Mouse (Mus musculus) hindbrain, embryonic 16.5 days (tissue): ENCODE results near the gene Nqo2. TPM values are rescaled to one million over a fixed set of nuclear protein-coding genes. Genes with fewer than 3 reads are reported as not detected.

Experiments used
- ATAC-seq: fragments of 200-750 bp; cut with Nextera tagmentation; 2 replicates; pipeline ENCODE4 v1.8.0; 2017; ENCODE audit warnings: moderate TSS enrichment, moderate library complexity
- H3K27ac ChIP-seq: fragments of 300-500 bp; sonication (generic); 2 replicates; pipeline ENCODE4 v1.5.1; 2014; ENCODE audit warnings: low read depth, mild to moderate bottlenecking, control low read depth, low read length, moderate library complexity
- H3K27me3 ChIP-seq: fragments of 300-500 bp; sonication (generic); replicated peaks from 2 replicates; pipeline ENCODE4 v1.6.1; 2014; ENCODE audit warnings: low read length; ENCODE audit not compliant: control insufficient read depth, insufficient read depth
- H3K36me3 ChIP-seq: fragments of 300-500 bp; sonication (generic); 2 replicates; pipeline ENCODE4 v1.6.1; 2014; ENCODE audit warnings: mild to moderate bottlenecking, low read length, moderate library complexity, mixed read lengths; ENCODE audit not compliant: control insufficient read depth, insufficient read depth
- H3K4me1 ChIP-seq: fragments of 300-500 bp; sonication (generic); 2 replicates; pipeline ENCODE4 v1.6.1; 2014; ENCODE audit warnings: low read depth, low read length; ENCODE audit not compliant: control insufficient read depth, insufficient read depth
- H3K4me2 ChIP-seq: fragments of 300-500 bp; sonication (generic); 2 replicates; pipeline ENCODE4 v1.6.1; 2014; ENCODE audit warnings: mild to moderate bottlenecking, low read length, control low read depth, moderate library complexity
- H3K4me3 ChIP-seq: fragments of 300-500 bp; sonication (generic); 2 replicates; pipeline ENCODE4 v1.5.1; 2014; ENCODE audit warnings: mild to moderate bottlenecking, low read length, control low read depth, moderate library complexity
- H3K9ac ChIP-seq: fragments of 300-500 bp; sonication (generic); 2 replicates; pipeline ENCODE4 v1.6.1; 2014; ENCODE audit warnings: low read depth, mild to moderate bottlenecking, control low read depth, low read length, moderate library complexity
- H3K9me3 ChIP-seq: fragments of 300-500 bp; sonication (generic); 2 replicates; pipeline ENCODE4 v1.6.1; 2014; ENCODE audit warnings: mild to moderate bottlenecking, low read length, moderate library complexity; ENCODE audit not compliant: control insufficient read depth
- WGBS: fragments of 180-500 bp; shearing (Covaris S2); extraction: QIAGEN DNeasy Blood & Tissue Kit; methylation state at CpG from one replicate; pipeline ENCODE4 v1.1.7; 2014; 5-methylcytosine and 5-hydroxymethylcytosine counted together
- polyA plus RNA-seq: library from polyadenylated mRNA; unstranded; fragments of >200 nt; fragmentation: Nextera tagmentation; extraction: Ambion mirVana; gene quantifications from 2 replicates; pipeline ENCODE4 v1.2.1, GENCODE M21; 2015

The Nqo2 gene
- polyA plus RNA-seq, 1 experiment from 2014 or later = 11.7 TPM

DNA sequence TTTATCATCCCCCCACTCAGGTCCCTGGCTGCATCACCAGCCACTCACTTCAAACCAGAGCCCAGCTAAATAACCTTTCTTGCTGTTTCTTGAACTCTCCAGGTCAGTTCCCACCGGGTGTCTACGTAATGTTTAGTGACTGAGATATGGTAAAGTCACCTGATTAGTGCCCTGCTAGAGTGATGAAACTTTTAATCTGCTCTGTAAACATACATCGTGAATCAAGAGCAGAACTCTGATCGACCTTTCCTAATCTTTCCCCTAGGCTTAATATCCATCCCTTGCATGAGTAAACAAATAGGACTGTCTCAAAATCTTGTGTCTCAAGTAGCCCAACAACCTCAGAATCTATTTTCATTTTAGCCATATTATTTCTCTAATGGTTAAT is 1.5 kb downstream of the Nqo2 start:
- Histone ChIP-seq H3K9ac (no peak overlapping the region), H3K27me3 (no peaks in the 10 kb centered on the region), H3K27ac (no peak overlapping the region), H3K9me3 (no peaks in the 10 kb centered on the region), H3K4me3 (no peak overlapping the region), H3K4me2 (no peak overlapping the region), H3K36me3 (no peaks in the 10 kb centered on the region), H3K4me1 (peaks cover 2% of the 10 kb centered on the region; the same call in 1 of the 2 replicates)
- WGBS = 80% methylated on average over 4 of the region's 4 CpGs
- no peak for ATAC-seq

DNA sequence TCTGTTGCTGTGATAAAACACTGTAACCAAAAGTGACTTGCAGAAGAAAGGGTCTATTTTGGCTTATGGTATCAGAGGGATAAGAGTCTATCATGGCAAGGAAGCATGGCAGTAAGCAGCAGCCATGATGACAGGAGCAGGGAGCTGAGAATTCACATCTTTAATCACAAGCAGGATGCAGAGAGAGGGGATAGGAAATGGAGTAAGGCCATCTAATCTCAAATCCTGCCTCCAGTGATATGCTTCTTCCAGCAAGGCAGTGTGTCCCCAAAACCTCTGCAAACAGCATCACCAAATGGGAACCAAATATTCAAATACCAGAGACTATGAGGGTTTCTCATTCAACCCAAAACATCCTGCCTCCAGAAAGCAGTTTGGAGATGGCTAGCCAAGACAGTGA is 2.1 kb downstream of the Nqo2 start:
- no peak for ATAC-seq
- H3K27ac ChIP-seq = no peak overlapping the region
- no peaks in the 10 kb centered on the region for H3K36me3 ChIP-seq
- H3K27me3 ChIP-seq = no peaks in the 10 kb centered on the region
- no peaks in the 10 kb centered on the region for H3K9me3 ChIP-seq
- no peak overlapping the region for H3K4me2 ChIP-seq
- no peak overlapping the region for H3K4me3 ChIP-seq
- H3K9ac ChIP-seq = no peak overlapping the region
- H3K4me1 ChIP-seq = peaks cover 2% of the 10 kb centered on the region; the same call in 1 of the 2 replicates

DNA sequence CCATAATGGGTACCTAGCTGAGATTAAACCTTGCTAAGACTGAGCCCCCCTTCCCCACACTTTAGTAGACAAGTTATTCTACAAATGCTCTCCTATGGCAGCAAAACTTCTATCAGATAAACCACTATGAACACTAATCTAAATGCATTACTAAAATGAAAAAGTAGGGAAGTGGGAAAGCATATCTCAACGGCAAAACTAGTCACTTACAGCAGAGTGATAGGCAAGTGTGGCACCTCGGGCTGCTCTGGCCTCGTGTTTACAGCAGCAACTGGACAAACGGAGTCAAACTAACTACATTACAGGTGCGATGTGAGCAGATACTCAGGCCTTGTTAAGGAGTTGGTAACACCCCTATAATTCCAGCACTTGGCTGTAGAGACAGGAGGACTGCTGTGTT is 25.1 kb downstream of the Nqo2 start:
- no peaks in the 10 kb centered on the region for H3K9me3 ChIP-seq
- H3K36me3 ChIP-seq = 0 out of 2 replicates have a peak, but pooled peaks cover 2% of the 10 kb centered on the region
- 88% methylated on average over 5 of the region's 5 CpGs for WGBS
- no peak overlapping the region for H3K9ac ChIP-seq
- no peak overlapping the region for H3K4me2 ChIP-seq
- H3K27ac ChIP-seq = no peak overlapping the region
- no peak overlapping the region for H3K4me3 ChIP-seq
- ATAC-seq = no peak
- H3K27me3 ChIP-seq = no peaks in the 10 kb centered on the region
- no peaks in the 10 kb centered on the region for H3K4me1 ChIP-seq

DNA sequence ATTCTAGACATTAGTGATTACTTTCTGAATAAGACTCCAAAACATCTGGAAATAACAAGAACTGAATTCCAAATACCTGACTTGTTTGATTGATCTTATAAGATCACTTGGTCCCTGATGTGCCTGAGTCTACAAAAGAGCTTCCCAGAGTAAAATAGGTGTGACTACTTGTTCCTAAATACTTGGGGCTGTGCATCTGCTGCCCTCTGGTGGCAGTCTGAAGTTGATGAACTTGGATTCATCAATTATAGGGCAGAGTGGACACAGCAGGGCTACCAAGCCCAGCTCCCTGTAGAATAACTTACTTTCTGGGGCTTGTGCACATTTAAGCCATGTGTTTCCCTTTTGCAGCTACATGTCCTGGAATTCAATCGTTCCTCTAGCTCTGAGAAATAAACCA is 30.7 kb downstream of the Nqo2 start:
- Histone ChIP-seq H3K4me2 (no peak overlapping the region), H3K9me3 (no peaks in the 10 kb centered on the region), H3K9ac (no peak overlapping the region), H3K4me3 (no peak overlapping the region), H3K36me3 (no peaks in the 10 kb centered on the region), H3K27me3 (no peaks in the 10 kb centered on the region), H3K27ac (no peak overlapping the region), H3K4me1 (no peaks in the 10 kb centered on the region)
- peak; percentile 76 for ATAC-seq
- 17% methylated on average over 1 of the region's 1 CpGs for WGBS

DNA sequence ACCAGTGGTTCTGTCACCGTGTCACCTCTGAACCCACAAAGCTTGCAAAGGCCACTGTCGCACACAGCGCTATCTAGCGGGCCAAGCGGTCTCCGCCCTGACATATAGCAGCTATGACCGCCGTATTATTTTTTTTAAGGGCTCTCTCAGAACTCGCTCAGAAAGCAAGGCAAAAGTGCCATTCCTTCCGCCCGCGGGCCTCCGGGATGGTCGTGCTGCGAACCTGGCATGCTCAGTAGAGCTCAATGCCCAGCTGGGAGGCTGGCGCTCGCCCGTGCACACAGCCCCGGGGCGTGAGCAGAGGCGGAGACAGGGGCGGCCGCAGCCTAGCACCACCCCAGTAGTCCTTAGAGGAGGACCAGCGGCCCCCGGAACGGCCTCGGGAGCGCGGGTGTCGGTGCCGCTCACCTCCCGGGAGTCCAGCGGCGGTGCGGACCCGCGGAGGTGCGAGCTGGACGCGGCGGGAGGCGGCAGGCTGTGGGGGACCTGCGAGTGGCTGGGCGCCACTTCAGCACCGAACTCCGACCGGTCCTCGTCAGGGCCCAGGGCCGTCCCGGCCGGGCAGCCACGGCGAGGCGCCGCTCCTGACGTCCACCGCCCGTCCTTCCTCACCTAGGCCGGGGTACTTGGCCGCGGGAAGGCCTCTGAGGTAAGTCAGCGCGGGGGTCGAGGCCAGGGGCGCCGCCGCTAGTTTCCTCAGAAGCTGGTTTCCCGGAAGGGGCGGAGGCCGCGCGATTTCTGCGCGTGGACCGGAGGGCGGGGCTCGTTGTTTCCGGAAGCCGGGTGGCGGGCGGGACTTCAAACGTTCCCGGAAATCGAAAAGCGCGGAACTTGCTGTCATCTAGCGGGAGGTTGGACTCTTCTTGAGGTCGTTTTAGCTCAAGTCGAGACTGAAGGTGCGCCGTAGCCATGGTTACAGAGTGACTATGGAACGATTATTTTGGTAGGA is 37.8 kb downstream of the Nqo2 start, which contains the start of the genes Ripk1 and Serpinb6a:
Gene Ripk1 (plus strand): TSS at position 306 of the 949 bp plus-strand sequence.
Gene Serpinb6a (minus strand): TSS at position 737 of the 949 bp plus-strand sequence.
- under 1% methylated on average over 81 of the region's 92 CpGs for WGBS
- peak within 1 kb of the TSS; percentile 93 for H3K4me3 ChIP-seq
- peaks cover 11% of the 10 kb centered on the region for H3K4me1 ChIP-seq
- peak within 1 kb of the TSS; percentile 92 for H3K9ac ChIP-seq
- peak within 1 kb of the TSS; percentile 73 for H3K4me2 ChIP-seq
- no peaks in the 10 kb centered on the region for H3K36me3 ChIP-seq
- no peaks in the 10 kb centered on the region for H3K9me3 ChIP-seq
- ATAC-seq = peak; percentile 99
- no peaks in the 10 kb centered on the region for H3K27me3 ChIP-seq
- H3K27ac ChIP-seq = peak within 1 kb of the TSS; percentile 91

DNA sequence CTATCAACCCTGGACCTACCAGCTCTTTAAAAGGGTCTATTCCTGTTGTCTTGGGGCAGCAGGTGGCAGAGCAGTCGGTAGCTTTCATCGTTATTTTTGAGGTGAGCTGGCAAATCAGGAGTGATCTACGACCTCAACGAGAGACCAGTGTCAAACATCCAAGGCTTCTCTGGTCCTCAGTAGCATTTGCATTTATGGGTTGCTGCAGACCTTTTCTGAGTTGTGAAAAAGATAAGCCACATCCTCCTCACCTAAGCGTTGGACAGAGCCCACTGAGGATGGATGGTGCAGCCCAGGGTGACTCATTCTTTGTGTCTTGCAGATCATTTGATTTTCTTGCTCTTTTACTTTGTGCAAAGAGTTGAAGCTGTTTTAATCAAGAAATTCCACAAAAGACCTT is 38.6 kb downstream of the Nqo2 start:
- ATAC-seq = no peak; the same call in 1 of the 2 replicates
- WGBS = 7% methylated on average over 5 of the region's 5 CpGs

DNA sequence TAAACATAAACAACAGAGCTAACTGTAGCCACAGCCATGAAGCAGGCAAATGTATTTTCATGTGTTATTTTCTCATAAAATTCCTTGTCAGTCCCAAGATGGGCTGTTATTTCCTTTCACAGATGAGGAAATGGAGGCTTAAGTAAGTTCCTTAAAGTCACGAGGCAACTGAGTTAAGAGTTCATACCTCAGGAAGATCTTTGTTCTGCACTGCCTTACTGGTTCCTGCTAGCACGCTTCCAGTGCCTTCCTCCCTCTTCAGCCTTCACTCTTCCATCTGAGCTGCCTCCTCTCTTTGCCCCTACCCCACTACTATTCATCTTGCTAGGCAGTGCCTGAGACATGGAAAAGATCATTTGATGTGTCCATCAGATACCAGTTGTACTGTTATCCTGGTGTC is 42.7 kb downstream of the Nqo2 start:
- no peaks in the 10 kb centered on the region for H3K27me3 ChIP-seq
- 83% methylated on average over 2 of the region's 2 CpGs for WGBS

More for the DNA sequence above, 38.6 kb downstream of the Nqo2 start:
- H3K9ac ChIP-seq = peak overlapping the region; percentile 92
- H3K4me1 ChIP-seq = peaks cover 11% of the 10 kb centered on the region
- H3K36me3 ChIP-seq = no peaks in the 10 kb centered on the region
- peak overlapping the region; percentile 93 for H3K4me3 ChIP-seq
- H3K27me3 ChIP-seq = no peaks in the 10 kb centered on the region
- H3K4me2 ChIP-seq = peak overlapping the region; percentile 73
- H3K27ac ChIP-seq = no peak overlapping the region
- H3K9me3 ChIP-seq = no peaks in the 10 kb centered on the region

DNA sequence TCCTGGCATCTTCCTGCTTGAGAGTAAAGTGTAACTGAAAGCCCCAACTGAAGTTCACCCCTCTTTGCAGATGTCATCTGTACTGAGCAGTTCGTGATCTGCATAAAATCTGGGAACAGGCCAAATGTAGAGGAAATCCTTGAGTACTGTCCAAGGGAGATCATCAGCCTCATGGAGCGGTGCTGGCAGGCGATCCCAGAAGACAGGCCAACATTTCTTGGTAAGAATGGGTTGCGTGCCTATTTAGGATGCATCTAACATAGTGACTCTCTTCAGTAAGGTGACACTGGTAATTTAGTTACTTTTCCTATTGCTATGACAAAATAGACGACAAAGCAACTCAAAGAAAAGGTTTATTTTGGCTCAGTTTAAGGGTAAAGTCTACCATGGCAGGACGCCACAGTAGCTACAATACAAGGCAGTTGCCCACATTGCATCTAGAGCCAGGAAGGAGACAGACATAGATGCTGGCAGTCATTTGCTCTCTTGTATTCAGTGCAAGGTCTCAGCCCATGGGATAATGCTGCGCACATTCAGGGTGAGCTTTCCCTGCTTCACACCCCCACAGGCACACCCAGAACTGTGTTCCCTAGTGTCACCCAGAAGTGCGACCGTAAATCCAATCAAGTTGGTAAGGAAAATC is 52.6 kb downstream of the Nqo2 start:
- H3K9me3 ChIP-seq = no peaks in the 10 kb centered on the region
- H3K4me2 ChIP-seq = no peak overlapping the region
- H3K9ac ChIP-seq = no peak overlapping the region
- no peaks in the 10 kb centered on the region for H3K27me3 ChIP-seq
- peak; percentile 92 for ATAC-seq
- 82% methylated on average over 9 of the region's 9 CpGs for WGBS
- H3K36me3 ChIP-seq = peaks cover 22% of the 10 kb centered on the region
- no peak overlapping the region for H3K4me3 ChIP-seq
- no peaks in the 10 kb centered on the region for H3K4me1 ChIP-seq
- no peak overlapping the region for H3K27ac ChIP-seq

More for the DNA sequence above, 42.7 kb downstream of the Nqo2 start:
- Histone ChIP-seq H3K4me2 (no peak overlapping the region), H3K9ac (no peak overlapping the region), H3K4me3 (no peak overlapping the region), H3K27ac (no peak overlapping the region), H3K4me1 (peaks cover 4% of the 10 kb centered on the region), H3K36me3 (peaks cover 4% of the 10 kb centered on the region; the same call in 1 of the 2 replicates), H3K9me3 (no peaks in the 10 kb centered on the region)
- ATAC-seq = no peak

DNA sequence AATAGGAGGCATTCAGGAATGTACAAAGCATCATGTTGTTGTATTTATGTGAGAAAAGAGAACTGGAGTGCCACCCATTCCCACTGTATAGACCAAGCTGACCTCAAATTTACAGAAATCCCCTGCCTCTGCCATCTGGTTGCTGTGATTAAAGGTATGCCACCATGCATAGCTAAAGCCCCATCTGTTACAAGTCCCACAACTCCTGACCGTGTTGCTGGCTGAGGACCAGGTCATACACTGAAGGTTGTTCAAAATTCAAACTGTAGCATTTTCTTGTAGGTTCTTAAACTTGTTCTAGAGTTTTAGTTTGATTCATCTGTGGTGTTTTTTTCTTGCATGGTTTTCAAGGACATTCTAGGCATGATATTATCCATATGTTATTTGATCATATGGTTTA is 54.0 kb downstream of the Nqo2 start:
- 0 out of 2 replicates have a peak, but pooled peaks have one; percentile 40 for ATAC-seq
- Histone ChIP-seq H3K4me1 (no peaks in the 10 kb centered on the region), H3K27ac (no peak overlapping the region), H3K36me3 (peaks cover 22% of the 10 kb centered on the region), H3K27me3 (no peaks in the 10 kb centered on the region), H3K9me3 (no peaks in the 10 kb centered on the region), H3K9ac (no peak overlapping the region), H3K4me2 (no peak overlapping the region), H3K4me3 (no peak overlapping the region)
- WGBS = 79% methylated on average over 1 of the region's 1 CpGs
